Mouse (Mus musculus) lung, adult 2 months (tissue): ENCODE data around the gene Fcgbp.

Experiments used
- CTCF ChIP-seq: fragments of 200-500 bp; IDR thresholded peaks from 2 replicates; pipeline ENCODE4 v1.5.1; 2011; ENCODE audit warnings: mild to moderate bottlenecking, low read length, control low read depth; ENCODE audit not compliant: insufficient read depth
- POLR2A ChIP-seq: fragments of 200-500 bp; IDR thresholded peaks from 2 replicates; pipeline ENCODE4 v1.6.1; 2011; ENCODE audit warnings: low read depth, mild to moderate bottlenecking, control low read depth, low read length, borderline replicate concordance; ENCODE audit errors: extremely low read depth

DNA sequence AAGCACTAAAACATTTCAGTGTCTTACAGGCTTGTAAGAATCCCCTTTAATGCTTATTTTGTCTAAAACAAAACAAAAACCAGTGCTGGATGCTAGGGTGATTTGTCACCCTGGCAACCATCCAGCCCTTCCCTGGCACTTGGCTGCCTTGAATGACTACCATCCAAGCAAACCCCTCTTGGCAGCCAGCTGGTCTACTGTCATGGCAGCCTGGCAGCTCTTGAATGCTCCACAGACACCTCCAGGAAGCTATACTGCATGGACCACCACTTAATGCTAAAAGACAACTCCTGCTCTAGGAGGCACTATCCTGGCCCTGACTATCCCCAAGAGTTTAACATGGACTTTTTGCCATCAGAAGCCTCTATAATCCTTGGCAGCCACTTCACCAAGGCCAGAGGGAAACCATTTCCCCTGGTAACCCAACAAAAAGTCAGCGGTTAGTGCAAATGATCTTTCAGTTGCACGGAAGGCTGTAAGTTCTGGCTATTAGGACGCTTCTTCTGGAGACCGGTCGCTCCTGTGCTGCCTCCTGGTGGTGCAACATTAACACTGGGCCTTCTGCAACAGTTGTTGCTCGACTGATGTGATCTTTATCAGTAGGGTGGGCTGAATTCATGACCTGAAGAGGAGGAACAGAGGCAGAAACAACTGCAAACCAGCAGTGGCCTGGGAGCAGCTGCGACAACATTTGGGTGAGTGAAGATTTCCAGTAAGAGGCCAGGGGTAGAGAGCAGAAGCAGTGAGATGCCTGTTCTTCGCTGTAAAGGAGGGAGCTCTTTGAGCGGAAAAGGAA, 97.5 kb downstream of the Fcgbp start:
- TF ChIP-seq POLR2A, result no peak
- TF ChIP-seq CTCF, result peak; percentile 87
